Mouse (Mus musculus) midbrain, embryonic 10.5 days (tissue): ENCODE results near the gene Sdc4. TPM values are rescaled to one million over a fixed set of nuclear protein-coding genes. Genes with fewer than 3 reads are reported as not detected.

Source experiments
- DNase-seq: peaks from one replicate; pipeline ENCODE4 v3.0.0-alpha.2; 2017; ENCODE audit warnings: low spot score
- H3K27ac ChIP-seq: fragments of 300-500 bp; sonication (generic); replicated peaks from 2 replicates; pipeline ENCODE4 v1.5.1; 2016; ENCODE audit warnings: mild to moderate bottlenecking
- H3K27me3 ChIP-seq: fragments of 300-500 bp; sonication (generic); 2 replicates; pipeline ENCODE4 v1.6.1; 2016; ENCODE audit warnings: low read depth, mild to moderate bottlenecking; ENCODE audit not compliant: poor library complexity, severe bottlenecking
- H3K36me3 ChIP-seq: fragments of 300-500 bp; sonication (generic); 2 replicates; pipeline ENCODE4 v1.6.1; 2016; ENCODE audit warnings: mild to moderate bottlenecking, moderate library complexity
- H3K4me1 ChIP-seq: fragments of 300-500 bp; sonication (generic); 2 replicates; pipeline ENCODE4 v1.6.1; 2016
- H3K4me3 ChIP-seq: fragments of 300-500 bp; sonication (generic); 2 replicates; pipeline ENCODE4 v1.5.1; 2016; ENCODE audit warnings: mild to moderate bottlenecking, moderate library complexity
- H3K9me3 ChIP-seq: fragments of 300-500 bp; sonication (generic); replicated peaks from 2 replicates; pipeline ENCODE4 v1.6.1; 2016; ENCODE audit warnings: mild to moderate bottlenecking
- WGBS: fragments of 180-500 bp; shearing (Covaris S2); methylation state at CpG from one replicate; pipeline ENCODE4 v1.1.7; 2016; 5-methylcytosine and 5-hydroxymethylcytosine counted together
- polyA plus RNA-seq: library from polyadenylated mRNA; unstranded; fragments of >200 nt; fragmentation: Nextera tagmentation; extraction: Ambion mirVana; gene quantifications from 2 replicates; pipeline ENCODE4 v1.2.1, GENCODE M21; 2016

Sdc4 gene
- polyA plus RNA-seq, result 16.1 and 17.4 TPM in 2 replicates

DNA sequence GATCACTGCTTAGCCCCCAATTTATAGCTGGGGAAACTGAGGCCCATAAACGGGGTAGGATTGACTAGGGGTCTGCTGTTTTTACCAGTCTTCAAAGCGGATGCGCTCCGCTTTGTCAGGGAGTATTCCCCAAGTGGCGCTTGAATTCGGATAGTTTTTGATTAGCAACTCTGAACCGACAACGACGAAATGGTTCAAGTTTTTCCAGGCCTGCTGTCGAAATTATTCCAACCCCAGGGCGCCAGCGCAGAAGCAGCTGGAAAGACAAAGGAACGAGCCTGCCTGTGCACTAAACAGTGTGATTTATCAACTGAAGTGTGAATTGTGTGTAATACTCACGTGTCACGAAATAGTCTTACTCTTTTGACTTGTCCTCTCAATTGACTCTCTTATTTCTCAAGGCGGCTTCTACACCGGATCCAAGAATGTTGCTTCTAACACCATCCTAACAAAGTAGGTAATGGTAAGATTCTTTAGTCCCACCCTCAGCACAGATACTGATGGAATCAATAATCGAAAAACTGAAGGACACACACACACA lies at the start of gene Sdc4:
TSS of gene Sdc4 (minus strand) at position 428 of the 541 bp plus-strand sequence.
- DNase-seq, result no peak
- peak within 1 kb of the TSS; percentile 71 for H3K4me3 ChIP-seq
- H3K27ac ChIP-seq, result peak within 1 kb of the TSS; percentile 85
- H3K27me3 ChIP-seq, result peaks cover 58% of the 10 kb centered on the region
- WGBS, result 7% methylated on average over 18 of the region's 18 CpGs
- no peaks in the 10 kb centered on the region for H3K36me3 ChIP-seq
- H3K9me3 ChIP-seq, result no peaks in the 10 kb centered on the region
- H3K4me1 ChIP-seq, result peaks cover 34% of the 10 kb centered on the region

DNA sequence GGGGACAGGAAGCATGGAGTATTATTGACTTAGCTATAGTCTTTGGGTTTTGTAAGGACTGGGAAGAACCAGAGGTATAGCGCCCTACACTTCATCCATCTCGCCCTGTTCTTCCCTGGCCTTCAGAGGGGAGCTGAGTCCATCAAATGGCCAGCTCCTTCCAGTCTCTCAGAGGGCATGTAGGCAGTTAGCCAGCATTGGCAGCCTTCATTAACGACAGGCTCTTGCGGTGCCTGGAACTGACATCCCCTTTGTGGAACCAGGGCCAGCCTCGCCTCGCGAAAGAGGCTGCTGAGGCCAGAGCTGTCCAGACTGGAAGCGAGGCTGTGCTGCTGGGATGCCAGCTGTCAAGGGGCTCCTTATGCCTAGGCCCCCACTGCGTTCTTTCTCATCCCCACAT lies 44.1 kb upstream of the Sdc4 start:
- 70% methylated on average over 9 of the region's 9 CpGs for WGBS
- peaks cover 63% of the 10 kb centered on the region for H3K27me3 ChIP-seq
- no peak overlapping the region for H3K27ac ChIP-seq
- no peak for DNase-seq
- H3K36me3 ChIP-seq, result peaks cover 8% of the 10 kb centered on the region
- H3K4me1 ChIP-seq, result peaks cover 19% of the 10 kb centered on the region
- H3K9me3 ChIP-seq, result no peaks in the 10 kb centered on the region
- H3K4me3 ChIP-seq, result peak overlapping the region; percentile 0; the same call in 1 of the 2 replicates

DNA sequence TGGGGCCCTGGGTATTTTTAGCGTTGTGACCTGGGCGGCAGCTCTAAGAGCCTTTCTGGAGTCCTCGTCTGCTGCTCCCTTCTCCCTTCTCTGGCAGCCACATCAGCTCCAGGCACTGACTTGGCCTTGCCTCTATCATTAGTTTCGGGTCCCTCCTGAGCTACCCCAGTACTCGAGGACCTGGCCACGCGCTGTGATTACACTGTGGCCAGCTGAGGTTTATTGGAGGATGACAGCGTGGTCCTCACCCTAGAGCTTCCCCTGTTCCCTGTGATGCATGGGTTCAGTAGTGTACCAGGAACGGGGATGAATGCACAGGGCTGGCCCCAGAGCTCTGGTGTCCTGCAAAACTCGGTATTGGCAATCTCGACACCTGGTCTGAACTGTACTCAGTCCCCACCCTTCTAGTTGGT lies 43.4 kb upstream of the Sdc4 start:
- Histone ChIP-seq H3K4me1 (peaks cover 19% of the 10 kb centered on the region), H3K27ac (peak overlapping the region; percentile 76), H3K9me3 (no peaks in the 10 kb centered on the region), H3K4me3 (peak overlapping the region; percentile 75), H3K36me3 (peaks cover 8% of the 10 kb centered on the region), H3K27me3 (peaks cover 63% of the 10 kb centered on the region)
- 12% methylated on average over 11 of the region's 11 CpGs for WGBS
- no peak for DNase-seq

DNA sequence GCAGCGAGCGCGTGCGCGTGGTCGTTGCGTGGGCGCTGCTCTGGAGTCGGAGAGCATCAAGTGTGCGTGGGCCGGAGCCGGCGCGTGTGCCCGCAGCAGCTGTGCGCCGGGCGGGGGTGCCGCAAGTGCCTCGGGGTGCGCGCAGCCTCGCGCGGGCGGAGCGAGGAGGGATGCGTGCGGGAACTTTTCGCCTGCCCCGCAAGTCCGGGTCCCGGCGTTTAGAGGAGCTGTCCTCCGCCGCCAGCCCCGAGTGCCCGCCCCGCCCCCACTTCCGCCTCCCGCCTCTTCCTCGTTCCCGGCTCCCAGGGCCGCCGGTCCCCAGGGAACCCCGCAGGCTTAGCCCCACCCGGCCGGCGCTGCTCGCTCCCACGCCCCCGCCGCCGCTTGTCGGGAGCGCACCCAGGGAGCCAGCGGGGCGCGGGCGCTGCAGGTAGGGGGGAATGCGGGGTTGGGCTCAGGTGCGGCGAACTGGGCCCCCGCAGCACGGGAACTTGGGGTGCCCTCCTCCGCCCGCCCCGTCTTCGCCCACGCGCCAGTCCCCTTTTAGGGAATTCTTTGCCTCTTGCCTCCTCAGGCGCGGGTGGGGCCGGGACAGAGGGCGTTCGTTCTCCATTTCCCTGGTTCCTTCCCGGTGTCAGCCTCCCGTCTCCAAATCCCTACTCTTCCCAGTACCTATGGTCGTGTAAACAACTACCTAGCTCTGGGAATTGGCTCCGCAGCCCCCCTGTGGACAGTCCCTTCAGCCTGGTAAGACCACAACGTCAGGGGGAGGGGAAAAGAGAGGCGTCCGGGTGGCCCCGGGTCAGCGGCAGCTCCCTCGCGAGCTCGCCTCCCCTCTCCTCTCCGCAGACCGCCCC lies 42.8 kb upstream of the Sdc4 start:
- peaks cover 63% of the 10 kb centered on the region for H3K27me3 ChIP-seq
- H3K36me3 ChIP-seq, result peaks cover 8% of the 10 kb centered on the region
- DNase-seq, result peak; percentile 43
- WGBS, result 1% methylated on average over 87 of the region's 90 CpGs
- H3K9me3 ChIP-seq, result no peaks in the 10 kb centered on the region
- peak overlapping the region; percentile 76 for H3K27ac ChIP-seq
- peak overlapping the region; percentile 75 for H3K4me3 ChIP-seq
- peaks cover 19% of the 10 kb centered on the region for H3K4me1 ChIP-seq

DNA sequence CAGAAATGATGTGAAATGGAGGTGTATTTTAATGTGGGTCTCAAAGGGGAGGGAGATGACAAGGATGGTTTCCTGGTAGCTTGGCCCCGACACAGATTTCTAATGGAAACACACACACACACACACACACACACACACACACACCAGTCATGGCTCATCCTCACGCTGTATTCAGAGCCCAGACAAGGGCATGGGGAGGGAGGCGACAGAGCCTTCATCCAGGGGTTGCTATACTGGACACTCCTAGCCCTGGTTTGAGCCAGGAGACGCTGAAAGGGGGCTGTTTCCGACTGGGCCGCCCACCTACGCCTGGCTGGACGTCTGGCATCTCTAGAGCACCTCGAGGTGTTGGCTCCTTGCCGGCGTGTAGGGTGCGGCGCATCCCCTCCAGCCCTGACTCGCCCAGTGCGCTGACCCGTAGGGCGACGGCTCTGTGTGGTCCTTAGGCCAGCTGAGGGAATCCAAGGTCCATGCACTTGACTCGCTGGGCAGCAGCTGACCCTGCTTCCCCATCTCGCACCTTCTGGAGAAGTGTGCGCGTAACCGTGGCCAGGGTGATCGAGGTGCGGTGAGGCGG lies 42.1 kb upstream of the Sdc4 start, which contains the start of gene Dbndd2:
TSS of gene Dbndd2 (plus strand) at position 426 of the 577 bp plus-strand sequence.
- Histone ChIP-seq H3K4me3 (peak within 1 kb of the TSS; percentile 75), H3K27ac (peak within 1 kb of the TSS; percentile 76), H3K27me3 (peaks cover 63% of the 10 kb centered on the region), H3K4me1 (peaks cover 19% of the 10 kb centered on the region), H3K36me3 (peaks cover 8% of the 10 kb centered on the region), H3K9me3 (no peaks in the 10 kb centered on the region)
- peak; percentile 47 for DNase-seq
- 2% methylated on average over 26 of the region's 26 CpGs for WGBS

DNA sequence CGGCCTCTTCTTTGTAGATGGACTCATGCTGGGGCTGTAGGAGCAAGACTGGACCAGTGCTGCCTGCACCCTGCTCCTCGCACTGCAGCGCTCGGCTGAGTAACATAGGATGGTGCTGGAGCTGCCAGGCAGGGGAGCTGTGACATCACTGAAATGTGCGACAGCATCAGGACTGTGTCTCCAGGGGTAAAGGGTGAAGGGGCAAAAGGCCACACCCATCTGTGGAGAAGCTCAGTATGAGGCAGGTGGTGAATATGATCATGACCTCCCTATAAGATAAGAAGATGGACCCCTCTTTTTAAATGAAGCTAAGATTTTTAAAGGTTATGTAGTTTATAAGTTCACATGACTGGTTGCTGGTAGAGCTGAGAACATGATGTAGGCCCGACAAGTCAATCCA lies 29.9 kb upstream of the Sdc4 start, which contains the start of gene Trp53tg5:
TSS of gene Trp53tg5 (minus strand) at position 101 of the 400 bp plus-strand sequence.
- no peaks in the 10 kb centered on the region for H3K4me1 ChIP-seq
- WGBS, result 83% methylated on average over 6 of the region's 6 CpGs
- no peak within 1 kb of the TSS for H3K4me3 ChIP-seq
- H3K27me3 ChIP-seq, result no peaks in the 10 kb centered on the region
- no peak for DNase-seq
- no peaks in the 10 kb centered on the region for H3K9me3 ChIP-seq
- peaks cover 21% of the 10 kb centered on the region for H3K36me3 ChIP-seq
- no peak within 1 kb of the TSS for H3K27ac ChIP-seq

DNA sequence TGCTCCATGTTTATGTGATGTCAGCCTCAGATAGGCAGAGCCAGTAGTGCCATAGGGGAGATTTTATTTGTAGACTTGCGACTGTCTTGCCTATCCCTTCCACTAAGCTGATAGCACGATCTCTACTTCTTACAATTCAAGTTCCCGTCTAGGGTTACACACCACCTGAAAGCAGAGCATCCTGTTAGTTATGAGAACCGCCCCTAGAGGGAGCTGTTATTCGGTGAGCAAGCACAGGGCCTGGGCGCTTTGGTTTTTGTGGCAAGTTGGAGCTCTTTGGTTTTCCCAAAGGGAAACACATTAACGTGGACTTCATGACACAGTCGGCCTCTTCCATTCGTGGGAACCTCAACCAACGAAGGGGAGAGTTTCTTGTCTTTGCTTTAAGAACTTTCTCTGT lies 26.6 kb upstream of the Sdc4 start:
- DNase-seq, result peak; percentile 44
- Histone ChIP-seq H3K27ac (no peak overlapping the region), H3K36me3 (peaks cover 35% of the 10 kb centered on the region), H3K4me1 (no peaks in the 10 kb centered on the region), H3K4me3 (no peak overlapping the region), H3K9me3 (no peaks in the 10 kb centered on the region), H3K27me3 (no peaks in the 10 kb centered on the region)
- 32% methylated on average over 10 of the region's 10 CpGs for WGBS

DNA sequence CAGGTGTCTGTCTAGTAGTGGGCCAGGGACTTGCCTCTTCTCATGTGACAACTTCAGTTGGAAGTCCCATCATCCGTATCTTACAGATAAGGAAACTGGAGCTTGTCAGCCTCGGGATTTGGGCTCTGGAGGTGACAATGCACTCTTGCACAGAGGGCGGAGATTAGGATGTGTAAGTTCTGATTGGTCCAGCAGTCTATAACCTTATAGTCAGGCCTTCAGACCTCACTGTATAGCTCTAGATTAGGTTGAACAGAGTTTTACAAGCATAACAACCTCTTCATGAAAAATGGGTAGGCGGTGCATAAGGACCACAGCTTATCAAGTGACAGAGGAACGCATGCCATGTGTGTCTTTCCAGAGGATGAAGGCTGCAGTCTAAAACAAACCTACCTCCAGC lies 23.1 kb upstream of the Sdc4 start:
- H3K9me3 ChIP-seq, result no peaks in the 10 kb centered on the region
- 84% methylated on average over 5 of the region's 5 CpGs for WGBS
- peaks cover 41% of the 10 kb centered on the region for H3K36me3 ChIP-seq
- H3K27me3 ChIP-seq, result no peaks in the 10 kb centered on the region
- H3K4me1 ChIP-seq, result peaks cover 9% of the 10 kb centered on the region
- no peak overlapping the region for H3K27ac ChIP-seq
- H3K4me3 ChIP-seq, result no peak overlapping the region
- no peak for DNase-seq

DNA sequence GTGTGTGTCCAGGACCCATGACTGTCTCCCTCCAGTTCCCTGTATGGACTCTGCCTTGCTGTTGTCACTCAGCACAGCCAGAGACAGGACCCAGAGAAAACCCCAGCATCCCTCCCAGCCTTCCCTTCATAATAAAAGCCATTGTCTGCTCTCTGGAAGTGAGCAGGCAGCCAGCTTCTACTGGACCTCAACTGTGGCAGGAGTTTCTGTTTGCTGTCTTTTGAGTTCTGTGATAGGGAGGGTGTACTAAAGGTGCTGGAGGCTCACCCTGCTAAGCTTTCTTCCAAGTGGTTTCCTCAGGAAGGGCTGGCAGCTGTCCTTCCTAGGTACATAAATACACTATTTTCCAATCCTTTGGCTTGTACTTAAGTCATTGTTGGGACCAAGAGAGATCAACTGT lies 21.5 kb upstream of the Sdc4 start:
- H3K36me3 ChIP-seq, result peaks cover 41% of the 10 kb centered on the region
- no peak overlapping the region for H3K4me3 ChIP-seq
- H3K9me3 ChIP-seq, result no peaks in the 10 kb centered on the region
- DNase-seq, result no peak
- H3K27me3 ChIP-seq, result no peaks in the 10 kb centered on the region
- peaks cover 16% of the 10 kb centered on the region for H3K4me1 ChIP-seq
- H3K27ac ChIP-seq, result no peak overlapping the region

DNA sequence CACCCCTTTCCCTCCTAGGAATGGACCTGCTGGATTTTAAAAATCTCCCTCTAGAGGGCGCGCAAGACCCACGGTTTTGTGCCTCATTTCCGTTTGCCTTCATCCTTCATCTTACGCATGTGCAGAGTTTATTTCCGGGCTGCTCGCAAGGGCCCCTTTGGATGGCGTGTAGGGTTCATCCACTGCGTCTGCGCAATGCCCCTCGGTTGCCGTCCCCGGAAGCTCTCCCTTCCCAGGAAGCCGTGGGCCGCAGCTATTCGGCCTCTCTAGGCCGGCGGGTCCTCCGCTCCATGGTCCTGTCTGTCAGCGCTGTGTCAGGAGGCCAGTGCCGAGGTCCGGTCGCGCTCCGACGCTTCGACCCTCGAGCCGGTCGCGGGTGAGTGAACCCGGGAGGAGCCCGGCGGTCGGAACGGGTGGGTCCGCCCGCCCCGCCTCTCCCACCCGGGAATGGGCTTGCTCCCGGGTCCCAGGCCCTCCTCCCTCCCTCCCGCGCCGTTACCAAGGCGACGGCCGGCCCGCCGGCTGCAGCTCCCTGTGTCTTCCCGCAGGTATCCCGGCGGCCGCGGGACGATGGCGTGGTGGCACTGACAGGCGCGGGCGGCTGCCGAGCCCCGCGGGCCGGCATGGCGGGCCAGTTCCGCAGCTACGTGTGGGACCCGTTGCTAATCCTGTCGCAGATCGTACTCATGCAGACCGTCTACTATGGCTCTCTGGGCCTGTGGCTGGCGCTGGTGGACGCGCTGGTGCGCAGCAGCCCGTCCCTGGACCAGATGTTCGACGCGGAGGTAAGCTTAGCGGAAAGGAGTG lies 17.3 kb upstream of the Sdc4 start, which contains the start of gene Gm20458:
TSS of gene Gm20458 (plus strand) at position 223 of the 807 bp plus-strand sequence.
- H3K4me1 ChIP-seq, result peaks cover 35% of the 10 kb centered on the region
- H3K27ac ChIP-seq, result peak within 1 kb of the TSS; percentile 91
- DNase-seq, result peak; percentile 97
- under 1% methylated on average over 79 of the region's 79 CpGs for WGBS
- H3K4me3 ChIP-seq, result peak within 1 kb of the TSS; percentile 89
- H3K36me3 ChIP-seq, result peaks cover 30% of the 10 kb centered on the region
- no peaks in the 10 kb centered on the region for H3K27me3 ChIP-seq
- no peaks in the 10 kb centered on the region for H3K9me3 ChIP-seq

DNA sequence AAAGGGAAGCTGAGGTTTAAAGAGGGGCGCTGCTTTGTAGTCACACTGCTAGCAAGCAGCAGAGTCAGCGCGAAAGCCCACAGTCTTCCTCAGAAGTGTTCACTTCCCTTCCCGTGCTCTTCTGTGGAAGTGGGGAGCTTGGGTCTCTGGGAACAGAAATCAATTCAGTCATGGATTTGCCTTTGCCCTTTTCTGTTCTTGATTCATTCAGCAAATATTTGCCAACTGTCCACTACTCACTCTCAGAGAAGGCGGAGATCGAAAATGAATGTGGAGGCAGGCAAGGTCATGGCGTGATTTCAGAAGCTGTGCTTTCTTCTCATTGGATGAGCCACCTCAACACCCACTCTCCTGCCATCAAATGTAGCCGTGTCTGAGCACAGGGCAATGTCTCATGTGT lies 14.8 kb upstream of the Sdc4 start:
- Histone ChIP-seq H3K9me3 (no peaks in the 10 kb centered on the region), H3K27ac (no peak overlapping the region), H3K27me3 (no peaks in the 10 kb centered on the region), H3K36me3 (peaks cover 6% of the 10 kb centered on the region), H3K4me3 (no peak overlapping the region), H3K4me1 (peaks cover 38% of the 10 kb centered on the region)
- no peak for DNase-seq
- WGBS, result 91% methylated on average over 8 of the region's 8 CpGs

DNA sequence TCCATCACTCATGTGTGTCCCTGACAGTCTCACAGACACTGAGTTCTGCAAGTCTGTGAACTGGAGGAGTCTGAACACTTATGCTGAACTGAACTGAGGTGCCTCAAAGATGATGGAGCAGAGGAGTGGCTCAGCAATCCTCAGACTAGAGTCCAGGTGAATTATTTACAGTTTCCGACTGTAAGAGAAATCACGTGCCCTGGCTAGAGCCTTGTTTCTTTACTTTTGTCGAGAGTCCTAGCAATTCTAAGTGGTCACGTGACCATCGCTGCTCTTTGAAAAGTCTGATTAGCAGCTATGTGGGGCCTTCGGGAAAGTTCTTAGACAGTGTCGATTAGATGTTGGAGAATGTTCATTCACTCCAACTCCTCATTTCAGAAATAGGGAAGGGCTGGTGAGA lies 14.3 kb upstream of the Sdc4 start:
- H3K9me3 ChIP-seq, result no peaks in the 10 kb centered on the region
- H3K27ac ChIP-seq, result peak overlapping the region; percentile 79
- H3K4me1 ChIP-seq, result peaks cover 38% of the 10 kb centered on the region
- no peak overlapping the region for H3K4me3 ChIP-seq
- no peak for DNase-seq
- H3K27me3 ChIP-seq, result no peaks in the 10 kb centered on the region; the same call in 1 of the 2 replicates
- WGBS, result 77% methylated on average over 7 of the region's 7 CpGs
- H3K36me3 ChIP-seq, result peaks cover under 1% of the 10 kb centered on the region; the same call in 1 of the 2 replicates
